Mouse (Mus musculus): ENCODE data around the gene Insrr.
"Not testable (repeated sequence)": the region's sequence is repeated elsewhere in the genome, so short reads cannot be mapped to it uniquely, and the experiment has no call there.

Gene Insrr

DNA sequence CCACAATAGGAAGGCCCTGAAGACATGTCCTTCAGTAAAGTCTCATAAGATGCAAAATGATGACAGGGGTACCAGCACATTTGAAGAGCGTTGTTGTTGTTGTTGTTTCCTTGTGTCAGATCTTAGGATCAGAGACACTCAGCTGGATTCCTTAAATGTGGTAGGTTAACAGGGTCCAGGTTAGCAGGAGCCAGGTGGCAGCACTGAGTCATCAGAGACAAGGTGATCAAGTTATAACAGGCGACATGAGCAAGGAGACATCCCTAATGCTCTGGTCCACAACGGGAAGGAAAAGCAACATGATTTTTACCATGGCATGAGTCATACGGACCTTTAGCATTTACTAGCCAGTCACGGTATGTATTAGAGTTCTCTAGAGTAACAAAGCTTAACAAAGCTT, 36.7 kb downstream of the Insrr start:
- DNase-seq (ENCODE audit: low spot score) = no peak

- peak; percentile 36 for DNase-seq (ENCODE audit: low spot score)
These were observed 41.9 kb downstream of the Insrr start for GRCm38 (mm10) chr3:87838622-87839021.

DNA sequence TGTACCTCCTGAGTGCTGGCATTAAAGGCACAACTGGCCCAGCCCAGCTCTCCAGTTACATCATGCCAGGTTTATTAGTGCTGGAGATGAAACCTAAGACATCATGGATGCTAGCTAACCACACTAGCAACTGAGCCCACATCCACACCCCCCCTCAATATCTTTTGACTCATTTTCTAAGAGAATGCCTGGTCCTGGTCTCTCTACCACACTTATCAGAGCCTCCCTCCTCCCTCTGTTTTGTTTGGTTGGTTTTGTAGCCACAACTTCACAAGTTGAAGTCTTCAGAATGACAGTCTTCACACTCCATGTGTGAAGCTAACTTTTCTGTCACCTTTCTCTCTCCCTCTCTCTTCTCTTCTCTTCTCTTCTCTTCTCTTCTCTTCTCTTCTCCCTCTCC, 44.1 kb downstream of the Insrr start:
- no peak for DNase-seq (ENCODE audit: low spot score)

GRCm38 (mm10) chr3:87844981-87845380, 48.2 kb downstream of the Insrr start:
- no peak for DNase-seq (ENCODE audit: low spot score)

DNA sequence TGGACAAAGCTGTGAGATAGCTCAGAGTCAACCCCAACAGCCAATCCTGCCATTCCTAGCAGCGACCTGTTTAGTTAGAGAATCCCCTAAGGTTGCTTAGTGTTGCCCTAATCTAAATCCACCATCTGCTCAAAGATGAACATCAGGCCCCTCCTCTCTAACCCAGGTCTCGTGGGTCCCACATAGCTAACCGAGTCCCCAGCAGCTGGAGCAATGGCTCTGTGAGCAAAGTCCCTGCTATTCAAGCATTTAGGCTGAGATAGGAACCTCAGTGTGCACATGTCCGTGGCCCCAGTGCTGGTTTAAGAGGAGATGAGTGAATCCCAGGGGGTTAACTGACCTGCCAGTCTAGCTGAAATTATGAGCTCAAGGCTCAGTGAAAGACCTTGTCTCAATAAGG, 49.4 kb downstream of the Insrr start:
- DNase-seq (ENCODE audit: low spot score) = no peak

DNA sequence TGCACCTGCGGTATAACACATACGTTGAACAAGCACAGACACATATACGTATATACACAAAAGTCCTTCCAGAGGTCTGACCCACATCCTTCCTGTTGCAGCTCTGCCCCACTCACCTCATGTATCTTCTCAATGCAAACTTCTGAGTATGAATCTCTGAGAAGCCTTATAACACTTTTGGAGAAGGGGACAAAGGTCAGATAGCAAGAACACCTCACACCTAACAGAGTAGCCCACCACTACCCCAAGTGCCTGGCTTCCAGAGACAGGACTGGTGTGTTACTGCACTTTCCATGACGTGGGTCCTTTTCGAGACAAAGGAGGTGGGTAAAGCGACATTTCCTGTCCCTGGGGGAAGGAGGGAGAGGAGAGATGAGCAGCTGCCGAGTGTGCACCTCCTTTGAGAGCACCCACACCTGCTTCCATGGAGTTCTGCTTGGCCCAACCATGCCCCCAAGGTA, 49.9 kb downstream of the Insrr start, which contains the start of gene Sh2d2a:
Gene Sh2d2a (plus strand): TSS at position 106 of the 461 bp plus-strand sequence.
- DNase-seq (ENCODE audit: low spot score) = no peak

- DNase-seq (ENCODE audit: low spot score) = no peak
These were observed 50.9 kb downstream of the Insrr start for GRCm38 (mm10) chr3:87847680-87848079.

DNA sequence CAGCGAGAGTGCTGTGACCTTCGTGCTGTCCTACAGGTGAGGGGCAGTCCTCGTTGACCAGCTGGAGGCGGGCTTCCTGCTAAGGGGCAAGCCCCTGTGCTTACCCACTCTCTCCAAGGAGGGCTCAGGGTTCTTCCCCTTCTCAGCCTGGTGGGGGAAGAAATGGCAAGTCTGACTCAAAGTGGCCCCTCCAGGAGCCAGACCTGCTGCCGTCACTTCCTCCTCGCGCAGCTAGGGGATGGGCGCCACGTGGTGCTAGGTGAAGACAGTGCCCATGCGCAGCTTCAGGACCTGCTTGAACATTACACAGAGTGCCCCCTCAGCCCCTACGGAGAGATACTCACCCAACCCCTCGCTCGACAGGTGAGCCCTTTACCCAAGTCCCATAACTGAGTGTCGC, 52.4 kb downstream of the Insrr start:
- no peak for DNase-seq (ENCODE audit: low spot score)

GRCm38 (mm10) chr3:87854795-87855568, 58.2 kb downstream of the Insrr start:
- DNase-seq (ENCODE audit: low spot score) = no peak

DNA sequence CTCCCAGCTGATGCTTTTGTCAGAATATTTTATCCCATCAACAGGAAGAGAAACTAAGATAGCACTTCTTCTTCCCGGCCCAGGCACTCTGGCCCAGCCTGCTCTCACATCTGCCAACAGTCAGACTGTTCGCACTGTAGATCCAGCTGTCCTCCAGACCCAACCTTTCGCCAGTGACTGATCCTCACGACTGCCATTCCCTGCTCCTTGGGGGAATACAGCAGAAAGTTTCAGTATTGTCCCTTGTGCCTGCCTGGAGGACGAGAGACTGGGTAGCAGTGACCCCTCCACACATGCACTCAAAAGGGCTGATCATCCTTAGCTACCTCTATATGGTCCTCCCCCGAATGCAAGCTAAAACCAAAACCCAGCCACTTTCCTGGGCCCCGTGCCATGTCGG, 59.2 kb downstream of the Insrr start:
- no peak for DNase-seq (ENCODE audit: low spot score)

GRCm38 (mm10) chr3:87857666-87858065, 60.9 kb downstream of the Insrr start:
- DNase-seq (ENCODE audit: low spot score) = no peak

DNA sequence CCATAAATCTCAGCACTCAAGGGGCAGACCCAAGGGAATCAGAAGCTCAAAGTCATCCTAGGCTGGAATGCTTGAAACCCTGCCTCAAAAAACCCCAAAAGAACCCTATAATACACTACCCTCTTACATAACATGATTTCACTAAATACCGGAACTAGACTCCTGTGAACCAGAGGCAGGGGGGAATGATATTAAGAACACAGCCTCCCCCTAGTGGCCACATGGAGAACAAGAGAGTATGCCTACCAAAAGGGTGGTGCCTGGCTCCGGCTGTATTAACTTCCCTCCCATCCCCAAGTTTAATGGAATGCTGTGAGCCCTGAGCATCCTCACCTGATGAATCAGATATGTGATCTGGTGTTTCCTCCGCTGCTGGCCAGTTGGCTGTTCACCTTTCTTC, 63.1 kb downstream of the Insrr start:
- DNase-seq (ENCODE audit: low spot score) = no peak

DNA sequence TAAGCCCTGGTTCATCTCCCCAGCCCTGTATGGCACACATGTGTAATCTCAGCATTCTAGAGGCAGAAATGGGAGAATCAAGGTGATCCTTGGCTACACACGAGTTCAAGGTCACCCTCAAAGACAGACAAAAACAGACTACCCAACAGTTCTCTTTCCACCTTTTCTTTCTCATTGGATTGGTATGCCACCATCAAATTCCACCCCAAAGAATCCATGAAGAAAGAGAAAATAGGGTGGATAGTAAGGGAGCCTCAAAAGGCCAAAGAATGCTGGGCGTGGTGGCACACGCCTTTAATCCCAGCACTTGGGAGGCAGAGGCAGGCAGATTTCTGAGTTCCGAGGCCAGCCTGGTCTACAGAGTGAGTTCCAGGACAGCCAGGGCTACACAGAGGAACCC, 67.4 kb downstream of the Insrr start:
- not testable (repeated sequence) for DNase-seq (ENCODE audit: low spot score)

All from urinary bladder, postnatal 10 days (tissue).